Mouse (Mus musculus): ENCODE data around the gene 3110040N11Rik.

The 3110040N11Rik gene

GRCm38 (mm10) chr7:81738720-81739385 lies 50.4 kb downstream of the 3110040N11Rik start:
- no peak for DNase-seq

GRCm38 (mm10) chr7:81735300-81736048 lies 53.8 kb downstream of the 3110040N11Rik start:
- no peak for DNase-seq

- DNase-seq: no peak
Observed at GRCm38 (mm10) chr7:81732183-81733089, 56.8 kb downstream of the 3110040N11Rik start.
